Mouse (Mus musculus): ENCODE data around the gene Anapc5. TPM values are rescaled to one million over a fixed set of nuclear protein-coding genes. Genes with fewer than 3 reads are reported as not detected.

The Anapc5 gene
- polyA plus RNA-seq, 1 experiment from 2014 or later: 520 TPM

- no peaks in the 10 kb centered on the region for H3K27me3 ChIP-seq (ENCODE audit: control insufficient read depth, insufficient read depth, low read depth, low read length)
- no peak overlapping the region for H3K27ac ChIP-seq (ENCODE audit: low read length)
- WGBS: 58% methylated on average over 3 of the region's 3 CpGs
- no peak for ATAC-seq
- H3K4me3 ChIP-seq (ENCODE audit: low read depth, low read length): no peak overlapping the region
- no peak overlapping the region for H3K9ac ChIP-seq (ENCODE audit: low read depth, low read length)
- H3K4me1 ChIP-seq (ENCODE audit: control insufficient read depth, insufficient read depth, low read length): no peaks in the 10 kb centered on the region
- H3K9me3 ChIP-seq (replicated peaks; ENCODE audit: control insufficient read depth, low read length, poor library complexity, severe bottlenecking): no peaks in the 10 kb centered on the region
- peaks cover 42% of the 10 kb centered on the region for H3K36me3 ChIP-seq (ENCODE audit: control insufficient read depth, insufficient read depth, low read length)
- H3K4me2 ChIP-seq (ENCODE audit: low read length): no peak overlapping the region
These were observed 15.6 kb downstream of the Anapc5 start for GRCm38 (mm10) chr5:122805503-122805902.

- H3K4me3 ChIP-seq (ENCODE audit: low read depth, low read length): no peak overlapping the region
- no peak overlapping the region for H3K27ac ChIP-seq (ENCODE audit: low read length)
- no peak overlapping the region for H3K9ac ChIP-seq (ENCODE audit: low read depth, low read length)
- H3K9me3 ChIP-seq (replicated peaks; ENCODE audit: control insufficient read depth, low read length, poor library complexity, severe bottlenecking): no peaks in the 10 kb centered on the region
- ATAC-seq: no peak
- no peak overlapping the region for H3K4me2 ChIP-seq (ENCODE audit: low read length)
- WGBS: 88% methylated on average over 9 of the region's 9 CpGs
- peaks cover 53% of the 10 kb centered on the region for H3K36me3 ChIP-seq (ENCODE audit: control insufficient read depth, insufficient read depth, low read length)
- peaks cover 5% of the 10 kb centered on the region; the same call in 1 of the 2 replicates for H3K4me1 ChIP-seq (ENCODE audit: control insufficient read depth, insufficient read depth, low read length)
- H3K27me3 ChIP-seq (ENCODE audit: control insufficient read depth, insufficient read depth, low read depth, low read length): no peaks in the 10 kb centered on the region
These were observed 18.4 kb downstream of the Anapc5 start for GRCm38 (mm10) chr5:122802706-122803105.

DNA sequence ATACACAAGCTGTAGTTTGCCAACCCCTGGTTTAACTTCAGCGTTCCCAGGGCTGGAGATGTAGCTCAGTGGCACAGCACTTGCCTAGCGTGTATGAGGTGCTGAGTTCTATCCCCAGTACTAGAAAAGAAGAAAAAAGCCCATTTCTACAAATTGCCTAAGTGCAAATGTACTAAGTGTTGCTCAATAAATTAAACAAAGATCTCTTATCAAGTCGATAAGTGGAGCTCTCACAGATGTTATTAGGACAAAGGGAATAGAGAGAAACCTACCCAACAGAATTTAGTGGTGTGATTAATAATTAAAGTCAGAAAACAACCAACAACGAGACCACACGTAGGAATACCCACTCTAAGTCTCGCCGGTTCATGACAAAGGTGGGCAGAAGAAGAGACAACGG is 19.5 kb downstream of the Anapc5 start:
- no peaks in the 10 kb centered on the region for H3K9me3 ChIP-seq (replicated peaks; ENCODE audit: control insufficient read depth, low read length, poor library complexity, severe bottlenecking)
- 93% methylated on average over 8 of the region's 8 CpGs for WGBS
- no peak overlapping the region for H3K4me3 ChIP-seq (ENCODE audit: low read depth, low read length)
- H3K4me1 ChIP-seq (ENCODE audit: control insufficient read depth, insufficient read depth, low read length): peaks cover 5% of the 10 kb centered on the region; the same call in 1 of the 2 replicates
- no peaks in the 10 kb centered on the region for H3K27me3 ChIP-seq (ENCODE audit: control insufficient read depth, insufficient read depth, low read depth, low read length)
- H3K36me3 ChIP-seq (ENCODE audit: control insufficient read depth, insufficient read depth, low read length): peaks cover 50% of the 10 kb centered on the region
- no peak overlapping the region for H3K9ac ChIP-seq (ENCODE audit: low read depth, low read length)
- H3K27ac ChIP-seq (ENCODE audit: low read length): no peak overlapping the region
- no peak overlapping the region for H3K4me2 ChIP-seq (ENCODE audit: low read length)
- no peak for ATAC-seq

GRCm38 (mm10) chr5:122800345-122801010 is 20.7 kb downstream of the Anapc5 start:
- Histone ChIP-seq H3K4me3 (ENCODE audit: low read depth, low read length) (no peak overlapping the region), H3K4me1 (ENCODE audit: control insufficient read depth, insufficient read depth, low read length) (peaks cover 5% of the 10 kb centered on the region; the same call in 1 of the 2 replicates), H3K9ac (ENCODE audit: low read depth, low read length) (no peak overlapping the region), H3K36me3 (ENCODE audit: control insufficient read depth, insufficient read depth, low read length) (peaks cover 47% of the 10 kb centered on the region), H3K4me2 (ENCODE audit: low read length) (no peak overlapping the region), H3K27ac (ENCODE audit: low read length) (peak overlapping the region; percentile 38), H3K27me3 (ENCODE audit: control insufficient read depth, insufficient read depth, low read depth, low read length) (no peaks in the 10 kb centered on the region), H3K9me3 (replicated peaks; ENCODE audit: control insufficient read depth, low read length, poor library complexity, severe bottlenecking) (no peaks in the 10 kb centered on the region)
- WGBS: 79% methylated on average over 13 of the region's 13 CpGs
- no peak for ATAC-seq

DNA sequence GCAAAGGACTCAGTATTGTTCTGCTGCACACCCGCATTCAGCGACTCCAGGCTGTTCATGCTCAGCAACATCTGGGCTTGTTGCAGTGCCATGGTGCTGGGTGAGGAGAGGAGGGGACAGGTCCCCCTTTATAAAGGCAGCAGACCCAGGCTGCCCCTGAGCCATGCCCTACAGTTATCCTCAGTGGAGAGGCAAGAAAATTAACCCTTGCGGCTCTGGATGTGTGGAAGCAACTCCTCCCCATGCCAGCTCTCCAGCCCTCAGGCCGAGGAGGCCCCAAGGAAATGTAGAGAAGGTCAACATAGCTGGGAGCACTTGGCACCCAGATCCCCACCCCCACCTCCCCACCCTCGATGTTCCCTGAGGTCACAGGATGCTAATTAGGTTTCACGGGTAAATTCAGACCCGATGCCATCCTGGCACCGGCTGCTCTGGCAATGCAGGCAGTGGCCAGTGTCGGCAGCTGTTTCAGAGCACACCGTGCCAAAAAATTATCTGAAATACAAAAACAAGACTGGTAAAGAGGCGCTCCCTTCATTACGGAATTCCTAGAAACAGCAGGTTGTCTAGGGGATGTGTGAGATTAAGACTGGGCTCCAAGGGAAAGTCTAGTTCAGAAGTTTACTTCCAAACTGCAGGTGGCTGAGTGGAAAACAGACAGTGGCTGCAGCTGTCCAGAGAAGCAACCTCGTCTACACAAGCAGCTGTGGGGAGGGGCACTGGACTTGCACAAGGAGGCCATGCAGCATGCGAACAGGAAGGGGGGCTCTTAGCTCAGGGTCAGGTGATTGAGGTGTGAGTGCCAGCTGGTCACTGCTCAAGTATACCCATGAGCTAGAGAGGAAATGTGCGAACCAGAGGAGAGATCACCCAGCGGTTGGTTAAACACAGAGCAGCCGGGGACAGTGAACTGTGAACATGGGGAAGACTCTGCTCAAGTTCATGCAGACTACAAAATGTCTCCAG is 21.5 kb downstream of the Anapc5 start:
- H3K9ac ChIP-seq (ENCODE audit: low read depth, low read length): no peak overlapping the region

GRCm38 (mm10) chr5:122798557-122799378 is 22.4 kb downstream of the Anapc5 start:
- H3K27me3 ChIP-seq (ENCODE audit: control insufficient read depth, insufficient read depth, low read depth, low read length): no peaks in the 10 kb centered on the region
- peaks cover 5% of the 10 kb centered on the region; the same call in 1 of the 2 replicates for H3K4me1 ChIP-seq (ENCODE audit: control insufficient read depth, insufficient read depth, low read length)
- peak overlapping the region; percentile 57 for H3K27ac ChIP-seq (ENCODE audit: low read length)
- peaks cover 41% of the 10 kb centered on the region for H3K36me3 ChIP-seq (ENCODE audit: control insufficient read depth, insufficient read depth, low read length)
- no peak overlapping the region for H3K4me2 ChIP-seq (ENCODE audit: low read length)
- H3K4me3 ChIP-seq (ENCODE audit: low read depth, low read length): no peak overlapping the region
- no peaks in the 10 kb centered on the region for H3K9me3 ChIP-seq (replicated peaks; ENCODE audit: control insufficient read depth, low read length, poor library complexity, severe bottlenecking)
- no peak overlapping the region for H3K9ac ChIP-seq (ENCODE audit: low read depth, low read length)
- 56% methylated on average over 17 of the region's 17 CpGs for WGBS
- ATAC-seq: peak; percentile 58

More for the DNA sequence above, 21.5 kb downstream of the Anapc5 start:
- Histone ChIP-seq H3K27ac (ENCODE audit: low read length) (peak overlapping the region; percentile 57), H3K9me3 (replicated peaks; ENCODE audit: control insufficient read depth, low read length, poor library complexity, severe bottlenecking) (no peaks in the 10 kb centered on the region), H3K27me3 (ENCODE audit: control insufficient read depth, insufficient read depth, low read depth, low read length) (no peaks in the 10 kb centered on the region), H3K36me3 (ENCODE audit: control insufficient read depth, insufficient read depth, low read length) (peaks cover 40% of the 10 kb centered on the region), H3K4me1 (ENCODE audit: control insufficient read depth, insufficient read depth, low read length) (peaks cover 5% of the 10 kb centered on the region; the same call in 1 of the 2 replicates), H3K4me2 (ENCODE audit: low read length) (no peak overlapping the region), H3K4me3 (ENCODE audit: low read depth, low read length) (no peak overlapping the region)
- no peak for ATAC-seq
- WGBS: 81% methylated on average over 17 of the region's 17 CpGs

DNA sequence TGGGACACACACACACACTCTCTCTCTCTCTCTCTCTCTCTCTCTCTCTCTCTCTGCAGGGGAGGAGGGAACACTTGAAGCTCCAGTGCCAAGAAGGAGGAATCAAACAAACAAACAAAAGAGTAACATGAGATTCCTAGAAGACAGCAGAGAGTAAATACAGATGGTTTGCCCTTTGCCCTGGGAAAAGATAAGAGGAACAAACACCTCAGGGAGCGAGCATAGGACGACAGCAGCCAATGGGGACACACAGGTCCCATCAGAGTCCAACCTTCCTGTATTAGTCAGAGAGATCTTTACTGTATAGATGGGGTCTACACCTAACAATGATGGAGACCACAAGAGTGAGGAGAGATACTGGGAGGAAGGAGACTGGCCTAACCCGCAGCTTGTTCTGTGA is 23.3 kb downstream of the Anapc5 start:
- H3K4me3 ChIP-seq (ENCODE audit: low read depth, low read length): no peak overlapping the region
- peaks cover 40% of the 10 kb centered on the region for H3K36me3 ChIP-seq (ENCODE audit: control insufficient read depth, insufficient read depth, low read length)
- H3K4me1 ChIP-seq (ENCODE audit: control insufficient read depth, insufficient read depth, low read length): peaks cover 5% of the 10 kb centered on the region; the same call in 1 of the 2 replicates
- no peak overlapping the region for H3K9ac ChIP-seq (ENCODE audit: low read depth, low read length)
- no peaks in the 10 kb centered on the region for H3K9me3 ChIP-seq (replicated peaks; ENCODE audit: control insufficient read depth, low read length, poor library complexity, severe bottlenecking)
- H3K27me3 ChIP-seq (ENCODE audit: control insufficient read depth, insufficient read depth, low read depth, low read length): no peaks in the 10 kb centered on the region
- ATAC-seq: no peak
- H3K4me2 ChIP-seq (ENCODE audit: low read length): no peak overlapping the region
- 0 out of 2 replicates have a peak overlapping the region, but pooled peaks have one; percentile 24 for H3K27ac ChIP-seq (ENCODE audit: low read length)
- 90% methylated on average over 3 of the region's 3 CpGs for WGBS

GRCm38 (mm10) chr5:122788696-122789095 is 32.4 kb downstream of the Anapc5 start:
- no peak for ATAC-seq
- no peaks in the 10 kb centered on the region for H3K9me3 ChIP-seq (replicated peaks; ENCODE audit: control insufficient read depth, low read length, poor library complexity, severe bottlenecking)
- no peak overlapping the region for H3K27ac ChIP-seq (ENCODE audit: low read length)
- H3K27me3 ChIP-seq (ENCODE audit: control insufficient read depth, insufficient read depth, low read depth, low read length): no peaks in the 10 kb centered on the region
- no peak overlapping the region for H3K9ac ChIP-seq (ENCODE audit: low read depth, low read length)
- no peaks in the 10 kb centered on the region for H3K4me1 ChIP-seq (ENCODE audit: control insufficient read depth, insufficient read depth, low read length)
- H3K36me3 ChIP-seq (ENCODE audit: control insufficient read depth, insufficient read depth, low read length): peaks cover 22% of the 10 kb centered on the region
- no peak overlapping the region for H3K4me2 ChIP-seq (ENCODE audit: low read length)
- no peak overlapping the region for H3K4me3 ChIP-seq (ENCODE audit: low read depth, low read length)
- WGBS: 92% methylated on average over 2 of the region's 2 CpGs
